Mouse (Mus musculus): ENCODE measurements around the gene Alg9. TPM values are rescaled to one million over a fixed set of nuclear protein-coding genes. Genes with fewer than 3 reads are reported as not detected.

Alg9 gene
- total RNA-seq, 2 experiments from 2014 or later, result 9.9 to 11.6 TPM

GRCm38 (mm10) chr9:50847606-50848368 is 73.0 kb downstream of the Alg9 start:
- intact Hi-C loops (cut with DNase I), result loop anchor here (2.0 to 10.0 kb wide), 4 partner anchors 203 to 447 kb away; no protein-coding TSS in a partner anchor

DNA sequence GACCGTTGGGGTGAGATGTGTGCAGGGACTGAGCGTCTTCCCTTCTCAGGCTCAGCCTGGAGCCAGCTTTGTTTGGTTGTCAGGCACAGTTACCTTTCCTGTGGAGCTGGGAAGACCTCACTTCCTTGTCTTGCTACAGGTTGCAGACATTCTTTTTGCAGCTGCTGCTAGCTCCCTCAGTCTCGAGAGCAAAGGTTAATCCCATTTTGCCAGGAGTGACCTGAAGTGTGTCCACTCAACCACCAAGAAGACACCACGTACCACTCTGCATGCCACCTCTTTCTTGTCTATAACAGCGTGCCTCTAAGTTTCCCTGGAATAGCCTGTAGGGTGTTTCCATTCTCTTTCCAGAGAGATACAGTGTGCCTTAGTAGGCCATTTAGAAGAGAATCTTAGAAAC is 74.0 kb downstream of the Alg9 start:
- intact Hi-C loops (cut with DNase I), result loop anchor here (1.0 to 10.0 kb wide), 5 partner anchors 160 to 446 kb away; partner anchors contain the start of gene Sik2
- DNase-seq (ENCODE audit: low spot score), result no peak

More at GRCm38 (mm10) chr9:50847606-50848368, 73.0 kb downstream of the Alg9 start:
- DNase-seq (ENCODE audit: low spot score), result no peak

- intact Hi-C loops (cut with DNase I), result loop anchor here (1.0 to 10.0 kb wide), 5 partner anchors 160 to 446 kb away; partner anchors contain the start of gene Sik2
- DNase-seq (ENCODE audit: low spot score), result peak; percentile 68
Measured at GRCm38 (mm10) chr9:50849249-50849648, 74.4 kb downstream of the Alg9 start.

- intact Hi-C loops (cut with DNase I), result loop anchor here (1.0 to 10.0 kb wide), 5 partner anchors 160 to 445 kb away; partner anchors contain the start of gene Sik2
- no peak for DNase-seq (ENCODE audit: low spot score)
Measured at GRCm38 (mm10) chr9:50849755-50850154, 74.9 kb downstream of the Alg9 start.

DNA sequence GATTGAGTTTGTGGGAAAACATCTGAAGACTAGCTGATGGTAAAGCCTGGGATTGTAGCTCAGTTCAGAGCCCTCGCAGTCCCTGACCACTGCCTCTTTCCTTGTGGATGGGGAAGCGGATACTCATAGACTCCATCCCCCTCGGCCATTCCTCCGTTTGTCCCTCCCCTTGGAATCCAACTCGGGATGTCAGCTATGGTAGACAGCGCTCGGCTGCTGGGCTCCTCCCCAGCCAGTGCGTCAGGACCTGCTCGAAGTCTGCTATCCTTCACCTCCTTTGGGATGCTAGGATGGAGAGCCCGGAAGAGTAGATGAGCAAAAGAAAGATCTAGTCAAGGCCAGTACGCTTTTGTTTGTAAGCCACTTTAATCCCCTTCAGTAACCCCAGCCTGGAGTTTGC is 75.5 kb downstream of the Alg9 start:
- no peak for DNase-seq (ENCODE audit: low spot score)
- intact Hi-C loops (cut with DNase I), result no loop called here

DNA sequence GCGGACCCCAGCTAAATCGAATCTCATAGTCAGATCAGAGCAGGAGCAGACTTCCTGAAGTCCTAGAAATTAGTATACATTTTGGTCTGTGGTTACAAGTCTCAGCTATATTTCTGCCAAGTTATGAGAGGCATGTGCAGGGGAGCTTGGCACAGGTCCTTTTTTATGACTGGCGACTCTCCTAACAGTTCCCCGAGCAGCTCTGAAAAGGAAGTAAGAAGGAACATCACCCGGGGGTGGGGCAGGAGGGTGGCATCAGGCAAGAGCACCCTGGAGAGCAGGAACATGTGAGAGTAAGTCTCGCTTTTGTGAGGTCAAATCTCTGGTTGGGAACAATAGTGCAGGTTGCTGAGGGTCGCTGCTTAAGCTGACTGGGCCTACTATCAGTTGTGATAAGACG is 75.9 kb downstream of the Alg9 start:
- intact Hi-C loops (cut with DNase I), result no loop called here
- no peak for DNase-seq (ENCODE audit: low spot score)

DNA sequence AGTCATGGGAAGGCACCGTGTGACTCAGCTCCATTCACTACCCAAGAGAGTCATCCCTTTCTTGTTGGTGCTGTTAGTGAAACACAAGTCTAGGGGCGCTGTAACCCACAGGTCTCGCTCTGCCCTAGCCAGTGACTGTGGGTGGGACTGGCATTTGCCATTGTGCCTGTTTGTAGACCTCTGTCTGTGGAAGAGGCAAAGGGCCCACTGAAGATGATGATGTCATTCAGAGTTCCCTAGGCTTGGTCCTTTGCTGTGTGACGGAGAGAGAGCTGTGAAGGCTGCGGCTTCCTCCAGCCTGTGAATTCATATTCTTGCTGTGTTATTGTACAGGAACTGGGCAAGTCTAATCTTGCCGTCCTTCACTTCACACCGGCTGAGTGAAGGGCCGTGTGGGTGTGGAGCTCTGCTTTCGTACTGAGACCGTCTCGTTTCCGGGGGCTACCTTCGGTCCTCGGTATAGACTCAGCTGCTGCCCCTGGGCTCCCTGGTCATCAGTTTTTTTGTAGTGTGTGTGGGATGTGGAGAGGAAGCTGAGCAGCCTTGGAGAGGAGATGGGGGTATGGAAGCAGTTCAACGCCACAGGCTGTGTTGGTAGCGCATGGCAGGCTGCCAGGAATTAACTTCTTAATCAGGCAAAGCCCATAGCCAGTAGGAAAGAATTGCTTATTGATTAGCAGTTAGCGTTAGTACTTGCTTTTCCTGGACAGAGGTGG is 78.0 kb downstream of the Alg9 start:
- intact Hi-C loops (cut with DNase I), result no loop called here
- no peak for DNase-seq (ENCODE audit: low spot score)

- no peak for DNase-seq (ENCODE audit: low spot score)
- intact Hi-C loops (cut with DNase I), result no loop called here
Measured at GRCm38 (mm10) chr9:50854376-50854775, 79.6 kb downstream of the Alg9 start.

GRCm38 (mm10) chr9:50855133-50855766 is 80.4 kb downstream of the Alg9 start:
- no peak for DNase-seq (ENCODE audit: low spot score)
- intact Hi-C loops (cut with DNase I), result no loop called here

- no peak for DNase-seq (ENCODE audit: low spot score)
- intact Hi-C loops (cut with DNase I), result loop anchor here (2.0 kb wide), 1 partner anchor 29 kb away; no protein-coding TSS in a partner anchor
Measured at GRCm38 (mm10) chr9:50855780-50856179, 81.0 kb downstream of the Alg9 start.

- intact Hi-C loops (cut with DNase I), result loop anchor here (2.0 kb wide), 1 partner anchor 28 kb away; no protein-coding TSS in a partner anchor
- peak; percentile 89 for DNase-seq (ENCODE audit: low spot score)
Measured at GRCm38 (mm10) chr9:50856341-50857081, 81.7 kb downstream of the Alg9 start.

DNA sequence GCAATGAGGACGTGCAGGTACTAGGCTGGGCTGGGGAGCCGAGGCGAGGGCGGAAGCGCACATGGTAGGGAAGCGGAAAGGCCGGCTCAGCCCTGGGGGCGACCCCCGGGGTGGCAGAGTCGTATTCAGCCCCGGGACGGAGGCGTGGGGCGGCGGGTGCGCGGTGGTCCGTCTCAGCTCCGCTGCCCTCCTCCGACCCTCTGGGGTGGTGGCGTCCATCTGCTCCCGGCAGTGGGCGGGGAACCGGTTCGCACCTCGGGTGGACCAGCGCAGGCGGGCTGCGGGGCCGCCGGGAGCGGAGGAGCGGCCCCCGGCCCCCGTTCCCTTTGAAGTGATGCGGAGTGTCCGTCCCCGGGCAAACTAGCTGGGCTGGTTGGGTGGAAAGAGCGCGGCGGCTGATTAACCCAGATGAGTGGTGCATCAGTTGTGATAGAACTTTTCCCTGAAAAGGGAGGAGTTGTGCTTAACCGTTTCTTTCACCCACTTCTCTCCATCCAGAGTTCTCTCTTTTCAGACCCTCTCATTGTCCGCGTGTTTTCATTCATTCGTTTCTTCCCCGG is 82.3 kb downstream of the Alg9 start:
- DNase-seq (ENCODE audit: low spot score), result no peak
- intact Hi-C loops (cut with DNase I), result loop anchor here (2.0 kb wide), 1 partner anchor 28 kb away; no protein-coding TSS in a partner anchor

DNA sequence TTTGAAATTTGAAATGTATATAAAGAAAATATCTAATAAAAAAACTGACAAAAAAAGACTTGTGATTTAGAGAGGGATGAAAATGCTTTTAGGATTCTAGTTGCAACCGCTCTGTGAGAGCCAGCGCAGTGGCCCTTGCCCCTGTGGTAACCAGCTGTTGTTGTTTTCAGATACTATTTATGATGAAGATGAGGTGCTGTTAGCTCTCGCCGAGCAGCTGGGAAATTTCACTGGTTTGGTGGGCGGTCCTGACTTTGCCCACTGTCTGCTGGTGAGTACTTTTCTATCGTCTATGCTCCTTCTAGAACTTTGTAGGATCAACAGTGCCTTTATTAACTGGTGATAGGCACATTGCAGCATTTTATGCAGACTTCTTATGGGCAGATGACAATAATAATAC is 83.9 kb downstream of the Alg9 start:
- intact Hi-C loops (cut with DNase I), result no loop called here
- no peak for DNase-seq (ENCODE audit: low spot score)

- intact Hi-C loops (cut with DNase I), result no loop called here
- DNase-seq (ENCODE audit: low spot score), result no peak
Measured at GRCm38 (mm10) chr9:50861119-50861839, 86.5 kb downstream of the Alg9 start.

DNA sequence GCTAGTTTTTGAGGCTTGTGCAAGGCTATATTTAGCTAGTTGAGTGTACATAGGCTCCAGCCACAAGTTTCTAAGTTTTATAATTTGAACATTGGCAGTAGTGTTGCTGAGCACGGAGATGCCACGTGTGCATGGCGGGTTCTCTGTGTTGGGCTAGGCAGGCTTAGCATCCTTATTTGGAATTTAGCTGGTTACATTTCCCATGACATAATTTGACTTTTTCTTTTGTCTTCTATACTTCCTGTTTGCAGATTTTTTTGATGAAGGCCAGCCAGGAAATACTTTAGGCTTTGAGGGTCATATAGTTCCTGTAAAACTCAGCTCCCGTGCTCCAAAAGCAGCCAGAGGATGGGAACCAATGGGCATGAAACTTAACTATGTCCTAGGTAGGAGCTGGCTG is 89.0 kb downstream of the Alg9 start:
- DNase-seq (ENCODE audit: low spot score), result no peak
- intact Hi-C loops (cut with DNase I), result no loop called here

DNA sequence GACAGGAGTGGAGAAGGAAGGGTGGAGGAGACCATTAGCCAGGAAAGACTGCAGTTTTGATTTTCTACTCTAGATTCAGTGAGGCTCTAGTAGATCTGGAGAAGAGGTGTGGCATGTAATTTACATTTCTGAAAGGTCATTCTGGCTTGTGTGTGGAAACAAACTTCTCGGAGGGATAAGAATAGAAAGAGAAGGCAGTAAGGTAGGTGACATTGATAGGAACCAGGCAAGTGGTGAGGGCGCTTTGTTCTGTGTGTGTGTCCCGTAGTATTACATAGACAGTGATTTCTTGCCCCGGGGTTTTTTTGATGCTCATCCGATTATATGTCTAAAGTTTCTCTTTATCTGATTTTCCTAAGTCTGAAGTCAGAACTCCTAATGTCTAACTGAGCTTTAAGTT is 90.1 kb downstream of the Alg9 start:
- intact Hi-C loops (cut with DNase I), result no loop called here
- no peak for DNase-seq (ENCODE audit: low spot score)

DNA sequence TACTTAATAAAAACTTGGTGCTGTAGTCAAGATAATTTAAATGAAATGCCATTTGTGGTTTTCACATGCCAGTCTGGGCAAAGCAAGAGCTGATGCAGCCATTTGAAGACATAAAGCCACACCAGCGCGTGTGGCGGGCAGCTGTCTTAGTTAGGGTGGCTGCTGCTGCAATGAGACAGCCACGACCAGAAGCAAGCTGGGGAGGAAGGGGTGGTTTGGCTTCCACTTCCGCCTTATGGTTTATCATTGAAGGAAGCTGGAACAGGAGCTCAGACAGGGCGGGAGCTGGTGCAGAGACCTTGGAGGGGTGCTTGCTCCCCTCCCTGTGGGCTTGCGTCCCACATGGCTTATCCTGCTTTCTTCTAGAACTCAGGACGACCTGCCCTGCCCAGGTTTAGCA is 91.0 kb downstream of the Alg9 start:
- intact Hi-C loops (cut with DNase I), result no loop called here
- no peak for DNase-seq (ENCODE audit: low spot score)

- DNase-seq (ENCODE audit: low spot score), result no peak
- intact Hi-C loops (cut with DNase I), result no loop called here
Measured at GRCm38 (mm10) chr9:50867015-50867414, 92.2 kb downstream of the Alg9 start.

- intact Hi-C loops (cut with DNase I), result no loop called here
- DNase-seq (ENCODE audit: low spot score), result no peak
Measured at GRCm38 (mm10) chr9:50868182-50868581, 93.4 kb downstream of the Alg9 start.
